Mouse (Mus musculus): ENCODE measurements around the gene Ppm1h. TPM values are rescaled to one million over a fixed set of nuclear protein-coding genes. Genes with fewer than 3 reads are reported as not detected.

The Ppm1h gene
- total and polyA plus RNA-seq, 2 experiments from 2014 or later = 4.9 to 6.1 TPM

DNA sequence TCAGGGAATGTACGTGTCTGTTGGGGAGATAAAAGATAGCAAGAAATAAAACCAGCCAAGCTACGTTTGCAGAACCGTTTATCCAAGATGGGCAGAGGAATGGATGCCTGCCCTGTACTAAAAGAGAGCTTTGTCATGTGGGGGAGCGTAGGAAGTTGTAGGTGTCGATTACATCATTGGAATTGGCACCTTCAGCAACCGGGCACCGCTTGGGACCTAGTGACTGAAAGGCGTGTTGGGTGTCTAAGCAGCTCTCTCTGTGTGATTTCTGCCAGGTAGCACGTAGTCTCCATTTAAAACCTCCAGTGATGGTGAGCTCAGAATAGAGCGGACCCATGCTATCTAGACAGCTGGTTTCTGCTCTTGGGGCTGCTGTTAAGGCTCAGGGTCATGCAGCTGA lies 60.0 kb downstream of the Ppm1h start:
- WGBS = 39% methylated on average over 10 of the region's 10 CpGs
- H3K4me3 ChIP-seq (ENCODE audit: low read depth, low read length) = no peak overlapping the region
- no peak overlapping the region; the same call in 1 of the 2 replicates for H3K27ac ChIP-seq (ENCODE audit: low read depth)
- no peaks in the 10 kb centered on the region for H3K36me3 ChIP-seq (replicated peaks; ENCODE audit: control insufficient read depth, insufficient read depth, low read length)
- H3K27me3 ChIP-seq (ENCODE audit: control insufficient read depth, insufficient read depth, low read length) = no peaks in the 10 kb centered on the region
- DNase-seq (ENCODE audit: low spot score) (no peak), ATAC-seq (ENCODE audit: insufficient read depth, low read depth) (no peak)
- no peaks in the 10 kb centered on the region for H3K9me3 ChIP-seq (replicated peaks; ENCODE audit: control insufficient read depth, low read length)
- H3K9ac ChIP-seq (replicated peaks; ENCODE audit: low read depth, low read length) = no peak overlapping the region
- H3K4me2 ChIP-seq (ENCODE audit: low read depth, low read length) = no peak overlapping the region
- TF ChIP-seq EP300 (IDR thresholded peaks at IDR 0.05; ENCODE audit: low read depth) (no peak), CTCF (IDR thresholded peaks at IDR 0.05; ENCODE audit: low read depth) (no peak)
- H3K4me1 ChIP-seq (ENCODE audit: control insufficient read depth, insufficient read depth) = no peaks in the 10 kb centered on the region

DNA sequence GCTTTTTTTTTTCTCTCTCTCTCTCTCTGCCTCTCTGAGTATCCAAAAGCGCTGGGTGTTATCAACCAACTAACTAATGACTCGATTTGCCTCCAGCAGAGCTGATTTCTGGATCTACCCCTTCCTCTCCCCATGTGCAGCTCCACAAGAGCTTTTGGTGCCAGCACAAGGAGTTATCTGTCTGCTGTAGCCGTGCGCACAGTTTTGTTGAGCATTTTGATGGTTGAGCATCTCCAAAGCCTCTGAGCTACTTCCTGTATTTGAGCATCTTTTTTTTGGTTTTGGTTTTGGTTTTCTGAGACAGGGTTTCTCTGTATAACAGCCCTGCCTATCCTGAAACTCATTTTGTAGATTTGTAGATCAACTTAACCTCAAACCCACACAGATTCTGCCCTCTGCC lies 60.5 kb downstream of the Ppm1h start:
- Histone ChIP-seq H3K27ac (ENCODE audit: low read depth) (no peak overlapping the region), H3K4me3 (ENCODE audit: low read depth, low read length) (no peak overlapping the region), H3K27me3 (ENCODE audit: control insufficient read depth, insufficient read depth, low read length) (no peaks in the 10 kb centered on the region), H3K9me3 (replicated peaks; ENCODE audit: control insufficient read depth, low read length) (no peaks in the 10 kb centered on the region), H3K36me3 (replicated peaks; ENCODE audit: control insufficient read depth, insufficient read depth, low read length) (no peaks in the 10 kb centered on the region), H3K9ac (replicated peaks; ENCODE audit: low read depth, low read length) (no peak overlapping the region), H3K4me2 (ENCODE audit: low read depth, low read length) (no peak overlapping the region), H3K4me1 (ENCODE audit: control insufficient read depth, insufficient read depth) (no peaks in the 10 kb centered on the region)
- WGBS = 67% methylated on average over 4 of the region's 4 CpGs
- no peak for TF ChIP-seq CTCF (IDR thresholded peaks at IDR 0.05; ENCODE audit: low read depth)
- TF ChIP-seq EP300 (IDR thresholded peaks at IDR 0.05; ENCODE audit: low read depth) = no peak
- DNase-seq (ENCODE audit: low spot score) = no peak
- ATAC-seq (ENCODE audit: insufficient read depth, low read depth) = no peak

DNA sequence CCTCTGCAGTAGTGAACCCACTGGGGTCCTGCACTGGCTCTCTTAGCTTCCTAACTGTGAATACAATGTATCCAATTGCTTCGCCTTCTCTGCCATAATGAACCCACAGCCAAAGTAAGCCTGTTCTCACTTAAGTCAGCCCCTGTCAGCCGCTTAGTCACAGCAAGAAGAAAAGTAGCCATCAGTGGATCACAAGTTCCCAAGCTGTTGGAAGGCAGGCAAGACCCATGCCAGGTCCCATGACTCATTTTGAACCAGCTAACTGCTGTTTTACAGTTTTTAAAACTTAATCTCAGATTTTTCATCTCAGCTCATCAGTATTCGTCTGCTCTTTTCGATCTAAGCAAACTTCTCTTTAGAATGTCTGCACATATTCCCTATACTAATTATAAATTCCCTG lies 61.6 kb downstream of the Ppm1h start:
- Histone ChIP-seq H3K4me1 (ENCODE audit: control insufficient read depth, insufficient read depth) (no peaks in the 10 kb centered on the region), H3K36me3 (replicated peaks; ENCODE audit: control insufficient read depth, insufficient read depth, low read length) (no peaks in the 10 kb centered on the region), H3K4me3 (ENCODE audit: low read depth, low read length) (no peak overlapping the region), H3K9me3 (replicated peaks; ENCODE audit: control insufficient read depth, low read length) (no peaks in the 10 kb centered on the region), H3K27me3 (ENCODE audit: control insufficient read depth, insufficient read depth, low read length) (no peaks in the 10 kb centered on the region), H3K9ac (replicated peaks; ENCODE audit: low read depth, low read length) (no peak overlapping the region), H3K4me2 (ENCODE audit: low read depth, low read length) (no peak overlapping the region), H3K27ac (ENCODE audit: low read depth) (no peak overlapping the region)
- ATAC-seq (ENCODE audit: insufficient read depth, low read depth) (no peak), DNase-seq (ENCODE audit: low spot score) (no peak)
- 87% methylated on average over 4 of the region's 4 CpGs for WGBS
- TF ChIP-seq CTCF (IDR thresholded peaks at IDR 0.05; ENCODE audit: low read depth) (no peak), EP300 (IDR thresholded peaks at IDR 0.05; ENCODE audit: low read depth) (no peak)

DNA sequence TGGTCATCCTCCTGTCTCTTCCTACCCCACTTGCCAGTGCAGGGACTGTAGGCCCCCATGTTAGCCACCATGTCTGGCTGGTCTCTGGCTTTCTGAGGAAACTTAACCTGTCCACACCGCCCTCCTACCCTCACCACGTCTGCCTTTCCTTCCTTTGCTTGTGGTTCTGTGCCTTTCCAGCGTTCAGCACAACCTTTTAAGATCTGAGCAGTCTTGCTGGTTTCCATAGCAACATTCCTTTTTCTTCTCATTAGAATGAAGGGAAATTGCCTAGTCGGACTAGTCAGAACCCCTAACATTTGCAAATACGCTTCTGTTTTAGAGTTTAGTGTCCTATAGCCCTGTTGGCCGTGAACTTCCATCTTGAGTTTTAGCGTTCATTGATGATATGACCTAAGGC lies 62.6 kb downstream of the Ppm1h start:
- no peaks in the 10 kb centered on the region for H3K9me3 ChIP-seq (replicated peaks; ENCODE audit: control insufficient read depth, low read length)
- DNase-seq (ENCODE audit: low spot score) (no peak), ATAC-seq (ENCODE audit: insufficient read depth, low read depth) (no peak)
- no peak overlapping the region for H3K9ac ChIP-seq (replicated peaks; ENCODE audit: low read depth, low read length)
- no peaks in the 10 kb centered on the region for H3K27me3 ChIP-seq (ENCODE audit: control insufficient read depth, insufficient read depth, low read length)
- H3K4me1 ChIP-seq (ENCODE audit: control insufficient read depth, insufficient read depth) = no peaks in the 10 kb centered on the region
- H3K4me2 ChIP-seq (ENCODE audit: low read depth, low read length) = no peak overlapping the region
- H3K27ac ChIP-seq (ENCODE audit: low read depth) = no peak overlapping the region
- TF ChIP-seq CTCF (IDR thresholded peaks at IDR 0.05; ENCODE audit: low read depth) (no peak), EP300 (IDR thresholded peaks at IDR 0.05; ENCODE audit: low read depth) (no peak)
- WGBS = 89% methylated on average over 7 of the region's 7 CpGs
- no peaks in the 10 kb centered on the region for H3K36me3 ChIP-seq (replicated peaks; ENCODE audit: control insufficient read depth, insufficient read depth, low read length)
- H3K4me3 ChIP-seq (ENCODE audit: low read depth, low read length) = no peak overlapping the region

DNA sequence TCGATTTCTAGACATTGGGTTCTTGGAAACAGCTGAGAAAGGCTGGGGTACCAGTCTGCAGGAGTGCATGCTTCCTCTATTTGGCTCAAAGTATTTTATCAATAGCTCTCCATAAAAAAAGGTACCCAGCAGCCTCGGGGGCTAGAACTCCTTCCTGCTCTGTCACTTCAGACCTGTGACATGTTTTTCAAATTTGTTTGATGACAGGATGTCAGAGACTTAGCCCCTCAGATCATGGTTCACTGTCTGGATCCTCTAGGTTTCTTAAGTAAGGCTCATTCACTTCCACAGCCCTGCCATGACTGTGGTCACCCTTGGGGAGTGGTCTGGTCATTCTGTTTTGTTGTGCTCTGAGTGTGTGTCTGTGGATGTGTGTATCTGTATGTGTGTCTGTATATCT lies 63.6 kb downstream of the Ppm1h start:
- no peaks in the 10 kb centered on the region for H3K27me3 ChIP-seq (ENCODE audit: control insufficient read depth, insufficient read depth, low read length)
- H3K9ac ChIP-seq (replicated peaks; ENCODE audit: low read depth, low read length) = no peak overlapping the region
- whole genome bisulfite sequencing = 64% methylated on average over 2 of the region's 2 CpGs
- TF ChIP-seq CTCF (IDR thresholded peaks at IDR 0.05; ENCODE audit: low read depth) (no peak), EP300 (IDR thresholded peaks at IDR 0.05; ENCODE audit: low read depth) (no peak)
- no peaks in the 10 kb centered on the region for H3K4me1 ChIP-seq (ENCODE audit: control insufficient read depth, insufficient read depth)
- H3K4me3 ChIP-seq (ENCODE audit: low read depth, low read length) = no peak overlapping the region
- no peak overlapping the region for H3K27ac ChIP-seq (ENCODE audit: low read depth)
- no peak overlapping the region for H3K4me2 ChIP-seq (ENCODE audit: low read depth, low read length)
- DNase-seq (ENCODE audit: low spot score) (no peak), ATAC-seq (ENCODE audit: insufficient read depth, low read depth) (no peak)
- H3K9me3 ChIP-seq (replicated peaks; ENCODE audit: control insufficient read depth, low read length) = no peaks in the 10 kb centered on the region
- H3K36me3 ChIP-seq (replicated peaks; ENCODE audit: control insufficient read depth, insufficient read depth, low read length) = no peaks in the 10 kb centered on the region

DNA sequence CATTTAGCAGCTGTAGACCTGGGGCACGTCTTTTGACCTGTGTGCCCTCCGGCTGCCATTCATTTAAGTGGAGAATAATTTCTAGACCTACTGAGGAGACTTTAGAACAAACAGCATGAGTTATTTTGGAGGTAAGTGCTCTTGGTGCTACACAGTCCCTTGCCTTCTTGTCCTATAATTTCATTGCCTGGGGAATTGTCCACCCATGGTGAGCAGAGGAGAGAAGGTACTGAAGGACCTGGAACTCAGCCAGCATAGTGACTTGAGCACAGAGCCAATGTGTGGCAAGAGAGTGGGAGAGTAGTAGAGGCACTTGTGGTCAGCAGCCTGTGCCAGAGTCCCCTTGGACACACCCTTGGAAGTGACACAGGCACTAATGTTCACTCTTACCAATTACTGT lies 64.8 kb downstream of the Ppm1h start:
- DNase-seq (ENCODE audit: low spot score) (no peak), ATAC-seq (ENCODE audit: insufficient read depth, low read depth) (no peak)
- WGBS = 90% methylated on average over 2 of the region's 2 CpGs
- Histone ChIP-seq H3K4me1 (ENCODE audit: control insufficient read depth, insufficient read depth) (no peaks in the 10 kb centered on the region), H3K4me3 (ENCODE audit: low read depth, low read length) (no peak overlapping the region), H3K9ac (replicated peaks; ENCODE audit: low read depth, low read length) (no peak overlapping the region), H3K9me3 (replicated peaks; ENCODE audit: control insufficient read depth, low read length) (no peaks in the 10 kb centered on the region), H3K27ac (ENCODE audit: low read depth) (no peak overlapping the region), H3K4me2 (ENCODE audit: low read depth, low read length) (no peak overlapping the region), H3K27me3 (ENCODE audit: control insufficient read depth, insufficient read depth, low read length) (no peaks in the 10 kb centered on the region), H3K36me3 (replicated peaks; ENCODE audit: control insufficient read depth, insufficient read depth, low read length) (no peaks in the 10 kb centered on the region)
- TF ChIP-seq CTCF (IDR thresholded peaks at IDR 0.05; ENCODE audit: low read depth) (no peak), EP300 (IDR thresholded peaks at IDR 0.05; ENCODE audit: low read depth) (no peak)
